10 mouse cellular contexts compared by ENCODE assay signal in the genomic region with DNA sequence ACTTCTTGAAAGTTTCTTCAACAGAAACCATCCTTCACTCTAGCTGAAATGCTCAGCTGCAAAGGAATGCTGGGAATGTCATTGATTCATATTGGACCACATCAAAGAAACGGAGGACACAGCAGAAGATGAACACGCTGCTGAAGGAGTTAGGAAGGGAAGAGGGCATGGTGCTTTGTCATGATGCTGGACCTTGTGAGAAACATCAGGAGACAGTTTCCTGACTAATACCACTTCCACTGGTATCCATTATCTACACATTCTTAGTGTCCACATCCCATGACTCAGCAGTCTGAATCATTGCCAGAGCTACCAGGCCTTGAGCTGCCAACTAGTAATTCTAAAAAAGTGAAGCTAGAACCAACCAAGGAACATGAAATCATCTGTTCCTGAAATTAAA. TPM values are rescaled to one million over a fixed set of nuclear protein-coding genes. Genes with fewer than 3 reads are reported as not detected.
DNase-seq lines count a peak whose midpoint lies in the region; ATAC-seq and TF ChIP-seq lines count a peak whose summit lies in the region.
"Had no signal": no experiment of that assay in that cellular context is flagged by ENCODE, and none has a peak within 500 bp of the region (broad histone marks: within the 10 kb centered on the region; RNA-seq: fewer than 3 reads in every experiment).

No protein-coding gene starts in this region.

- no peaks in the 10 kb centered on the region for H3K9me3 ChIP-seq in lung, embryonic 14.5 days (ENCODE audit: low read depth, low read length)
- H3K9me3 ChIP-seq: midbrain, embryonic 10.5 days had no signal

- no peak for ATAC-seq in lung, embryonic 14.5 days (ENCODE audit: insufficient read depth)
- ATAC-seq in megakaryocyte progenitor cell, adult 5-6 weeks (replicated peaks; ENCODE audit: poor library complexity) = peak; percentile 63

- no peak for TF ChIP-seq POLR2A in embryonic fibroblast, embryonic 13.5 days (IDR thresholded peaks at IDR 0.05; ENCODE audit: low read depth, low read length)

- no peak overlapping the region for H3K4me3 ChIP-seq in lung, embryonic 14.5 days (ENCODE audit: low read depth, low read length)
- no peak overlapping the region for H3K4me3 ChIP-seq in embryonic fibroblast, embryonic 13.5 days (ENCODE audit: insufficient read depth, low read length)
- H3K4me3 ChIP-seq: midbrain, embryonic 10.5 days had no signal

- TF ChIP-seq CTCF in lung, embryonic 14.5 days (IDR thresholded peaks at IDR 0.05; ENCODE audit: low read depth) = no peak
- TF ChIP-seq CTCF in embryonic fibroblast, embryonic 13.5 days (IDR thresholded peaks at IDR 0.05; ENCODE audit: borderline replicate concordance, insufficient read depth, low read length) = no peak

- no peaks in the 10 kb centered on the region for H3K27me3 ChIP-seq in lung, embryonic 14.5 days (ENCODE audit: insufficient read depth, low read length)

- H3K27ac ChIP-seq in lung, embryonic 14.5 days (ENCODE audit: low read depth) = no peak overlapping the region
- H3K27ac ChIP-seq in embryonic fibroblast, embryonic 13.5 days (ENCODE audit: insufficient read depth, low read length) = peak overlapping the region; percentile 50
- H3K27ac ChIP-seq: midbrain, embryonic 10.5 days had no signal

- intact Hi-C loops in heart, postnatal 10 days (cut with DNase I) = loop anchor here (2.0 kb wide), 1 partner anchor 22 kb away; no protein-coding TSS in a partner anchor

- H3K9ac ChIP-seq in lung, embryonic 14.5 days = no peak overlapping the region

- H3K4me2 ChIP-seq in lung, embryonic 14.5 days = no peak overlapping the region

- H3K4me1 ChIP-seq in lung, embryonic 14.5 days (ENCODE audit: insufficient read depth) = no peaks in the 10 kb centered on the region
- peaks cover 9% of the 10 kb centered on the region for H3K4me1 ChIP-seq in embryonic fibroblast, embryonic 13.5 days (ENCODE audit: control insufficient read depth, insufficient read depth, low read length)
- H3K4me1 ChIP-seq: midbrain, embryonic 10.5 days had no signal

- H3K36me3 ChIP-seq in lung, embryonic 14.5 days (ENCODE audit: insufficient read depth) = no peaks in the 10 kb centered on the region
- H3K36me3 ChIP-seq: midbrain, embryonic 10.5 days had no signal

- peak; percentile 21 for DNase-seq in lung, embryonic 14.5 days
- DNase-seq in lung, adult 18-20 months = no peak
- DNase-seq in adipocyte (ENCODE audit: low spot score) = peak; percentile 79
- no peak for DNase-seq in testis, postnatal 10 days (ENCODE audit: low spot score)
- no peak for DNase-seq in heart, postnatal 10 days
- DNase-seq in thymus, adult 18-20 months = no peak
- DNase-seq: kidney, postnatal 14 days had no signal

- 53% methylated on average over 2 of the region's 2 CpGs for whole genome bisulfite sequencing in lung, embryonic 14.5 days

RNA-seq across cellular contexts. Expression of gene Gtdc1, which starts 41.8 kb away (rescaled TPM):
- 14.2 and 15.2 TPM in 2 replicates for polyA plus RNA-seq in lung, embryonic 14.5 days (2014; fragmentation: Nextera tagmentation; extraction: Ambion mirVana)
- 16.6 and 28.9 TPM in 2 replicates for polyA plus RNA-seq in embryonic fibroblast, embryonic 13.5 days (2011; ENCODE audit: insufficient read length, low read depth, missing spikeins)
- total RNA-seq in megakaryocyte progenitor cell, adult 5-6 weeks (2015) = 15.5 and 18.6 TPM in 2 replicates
- total RNA-seq in megakaryocyte progenitor cell, adult 5-6 weeks (2017) = 16.9 and 22.2 TPM in 2 replicates
- 10 to 100 TPM; 26.8 to 27.1 TPM for total RNA-seq in heart, postnatal 10 days (2021)

Comparison
In these comparisons a context has a peak if more than half of its experiments do, and no peak if none do; other contexts are left out.
1. DNase-seq: peak in lung, embryonic 14.5 days (single experiment) and adipocyte (single experiment); none in lung, adult 18-20 months (0 of 2), testis, postnatal 10 days (single experiment), heart, postnatal 10 days (0 of 2) and thymus, adult 18-20 months (0 of 2).